Mouse (Mus musculus) neural tube, embryonic 10.5 days (tissue): ENCODE data around the gene Irf2.

ENCODE experiments used
- DNase-seq: peaks from one replicate; pipeline ENCODE4 v3.0.0-alpha.2; 2017; ENCODE audit warnings: low spot score; ENCODE audit errors: extremely low spot score

Gene Irf2

GRCm38 (mm10) chr8:46840791-46841190 lies 101.3 kb downstream of the Irf2 start:
- no peak for DNase-seq

GRCm38 (mm10) chr8:46842676-46843181 lies 103.2 kb downstream of the Irf2 start:
- no peak for DNase-seq

GRCm38 (mm10) chr8:46843855-46844254 lies 104.3 kb downstream of the Irf2 start:
- DNase-seq: no peak

- DNase-seq: no peak
Measured at GRCm38 (mm10) chr8:46844371-46844973, 104.9 kb downstream of the Irf2 start.

- no peak for DNase-seq
Measured at GRCm38 (mm10) chr8:46844974-46845774, 105.6 kb downstream of the Irf2 start.

- no peak for DNase-seq
Measured at GRCm38 (mm10) chr8:46845891-46846290, 106.4 kb downstream of the Irf2 start.

- DNase-seq: no peak
Measured at GRCm38 (mm10) chr8:46846893-46847292, 107.4 kb downstream of the Irf2 start.

- DNase-seq: no peak
Measured at GRCm38 (mm10) chr8:46848011-46848641, 108.6 kb downstream of the Irf2 start.

GRCm38 (mm10) chr8:46848931-46849330 lies 109.4 kb downstream of the Irf2 start:
- no peak for DNase-seq

GRCm38 (mm10) chr8:46849458-46849857 lies 109.9 kb downstream of the Irf2 start:
- DNase-seq: no peak

GRCm38 (mm10) chr8:46850258-46850897 lies 110.8 kb downstream of the Irf2 start:
- DNase-seq: no peak

GRCm38 (mm10) chr8:46851560-46851959 lies 112.0 kb downstream of the Irf2 start:
- no peak for DNase-seq

- no peak for DNase-seq
Measured at GRCm38 (mm10) chr8:46852377-46852776, 112.8 kb downstream of the Irf2 start.

GRCm38 (mm10) chr8:46859164-46859846 lies 119.8 kb downstream of the Irf2 start:
- no peak for DNase-seq

- DNase-seq: no peak
Measured at GRCm38 (mm10) chr8:46859847-46860167, 120.3 kb downstream of the Irf2 start.

- DNase-seq: no peak
Measured at GRCm38 (mm10) chr8:46862508-46862907, 123.0 kb downstream of the Irf2 start.

GRCm38 (mm10) chr8:46865428-46865827 lies 125.9 kb downstream of the Irf2 start:
- no peak for DNase-seq

GRCm38 (mm10) chr8:46867440-46867839 lies 127.9 kb downstream of the Irf2 start:
- no peak for DNase-seq

GRCm38 (mm10) chr8:46868346-46869065 lies 129.0 kb downstream of the Irf2 start:
- DNase-seq: no peak

GRCm38 (mm10) chr8:46869521-46869925 lies 130.0 kb downstream of the Irf2 start:
- DNase-seq: no peak

GRCm38 (mm10) chr8:46871086-46871485 lies 131.6 kb downstream of the Irf2 start:
- DNase-seq: no peak
